Mouse (Mus musculus): ENCODE results near the gene Trim7. TPM values are rescaled to one million over a fixed set of nuclear protein-coding genes. Genes with fewer than 3 reads are reported as not detected.
A peak's percentile ranks its signal among the peaks of the same experiment; 100 is the strongest.
"Not testable (repeated sequence)": the region's sequence is repeated elsewhere in the genome, so short reads cannot be mapped to it uniquely, and the experiment has no call there.

Gene Trim7
- polyA plus RNA-seq, 1 experiment: 8.7 TPM

DNA sequence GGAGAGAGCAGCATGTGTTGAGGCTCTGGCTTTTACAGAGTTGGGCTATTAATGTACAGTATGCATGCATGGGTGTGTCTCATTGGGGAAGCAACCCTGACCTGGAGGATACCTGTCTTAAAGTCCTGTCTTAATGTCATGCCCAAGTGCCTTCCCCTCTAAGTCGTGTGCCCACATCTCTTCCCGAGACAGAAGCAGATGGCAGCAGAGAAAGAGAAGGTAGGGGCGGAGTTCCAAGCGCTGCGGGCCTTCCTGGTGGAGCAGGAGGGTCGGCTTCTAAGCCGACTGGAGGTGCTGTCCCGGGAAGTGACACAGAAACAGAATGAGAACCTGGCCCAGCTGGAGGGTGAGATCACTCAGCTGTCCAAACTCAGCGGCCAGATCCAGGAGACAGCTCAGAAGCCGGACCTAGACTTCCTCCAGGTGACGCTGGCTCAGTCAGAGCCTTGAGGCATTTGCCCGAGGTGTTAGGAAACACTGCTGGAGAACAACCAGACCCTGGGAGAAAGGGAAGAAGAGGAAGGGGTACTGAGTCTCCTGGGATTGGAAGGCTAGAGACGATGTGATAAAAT, 19.4 kb downstream of the Trim7 start:
- no peak for TF ChIP-seq CTCF (IDR thresholded peaks at IDR 0.05; ENCODE audit: low read depth, low read length)
- TF ChIP-seq EP300 (IDR thresholded peaks at IDR 0.05; ENCODE audit: insufficient read depth, low read depth, low read length): no peak
- no peak for TF ChIP-seq POLR2A (IDR thresholded peaks at IDR 0.05; ENCODE audit: insufficient read depth, low read length)
- Histone ChIP-seq H3K9me3 (replicated peaks; ENCODE audit: control insufficient read depth, insufficient read depth, low read length, poor library complexity, severe bottlenecking) (no peaks in the 10 kb centered on the region), H3K27ac (ENCODE audit: insufficient read depth, low read length) (no peak overlapping the region), H3K4me3 (ENCODE audit: low read depth, low read length) (no peak overlapping the region), H3K36me3 (ENCODE audit: control insufficient read depth, insufficient read depth, low read length, poor library complexity, severe bottlenecking) (no peaks in the 10 kb centered on the region), H3K9ac (ENCODE audit: low read depth, poor library complexity, severe bottlenecking) (no peak overlapping the region), H3K27me3 (ENCODE audit: control insufficient read depth, insufficient read depth, low read length, poor library complexity, severe bottlenecking) (no peaks in the 10 kb centered on the region), H3K4me1 (ENCODE audit: control insufficient read depth, insufficient read depth, low read length) (peaks cover 3% of the 10 kb centered on the region)

DNA sequence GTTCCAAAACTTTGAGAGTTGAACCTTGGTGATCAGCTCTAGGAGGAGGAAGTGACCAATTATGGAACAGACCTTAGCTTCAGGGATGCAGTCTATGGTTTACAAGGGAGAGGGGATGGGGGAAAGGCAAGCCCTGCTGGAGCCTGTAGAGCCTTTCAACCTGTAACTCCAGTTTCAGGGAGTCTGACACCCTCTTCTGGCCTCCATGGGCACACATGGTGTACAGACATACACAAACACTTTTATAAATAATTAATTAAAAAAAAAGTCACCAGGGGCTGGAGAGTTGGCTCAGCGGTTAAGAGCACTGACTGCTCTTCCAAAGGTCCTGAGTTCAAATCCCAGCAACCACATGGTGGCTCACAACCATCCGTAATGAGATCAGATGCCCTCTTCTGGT, 20.4 kb downstream of the Trim7 start:
- not testable (repeated sequence) for H3K27me3 ChIP-seq (ENCODE audit: control insufficient read depth, insufficient read depth, low read length, poor library complexity, severe bottlenecking); H3K4me1 ChIP-seq (ENCODE audit: control insufficient read depth, insufficient read depth, low read length); H3K27ac ChIP-seq (ENCODE audit: insufficient read depth, low read length)

DNA sequence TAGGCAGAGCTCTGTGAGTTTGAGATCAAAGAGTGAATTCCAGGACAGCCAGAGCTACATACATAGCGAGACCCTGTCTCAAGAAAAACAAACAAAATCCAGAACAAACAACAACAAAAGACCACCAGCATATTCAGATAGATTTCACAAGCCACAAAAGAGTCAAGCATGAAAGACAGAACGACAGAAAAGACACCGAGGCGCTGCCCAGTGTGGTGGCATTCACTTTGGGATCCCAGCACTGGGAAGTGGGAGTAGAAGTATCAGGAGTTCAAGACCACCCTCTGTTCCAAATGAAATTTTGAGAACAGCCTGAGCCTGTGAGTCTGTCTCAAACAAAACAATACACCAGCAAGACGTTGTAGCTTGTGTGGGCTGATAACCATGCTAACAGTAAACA, 20.9 kb downstream of the Trim7 start:
- no peak overlapping the region for H3K9ac ChIP-seq (ENCODE audit: low read depth, poor library complexity, severe bottlenecking)
- H3K9me3 ChIP-seq (replicated peaks; ENCODE audit: control insufficient read depth, insufficient read depth, low read length, poor library complexity, severe bottlenecking): no peaks in the 10 kb centered on the region
- no peak overlapping the region for H3K27ac ChIP-seq (ENCODE audit: insufficient read depth, low read length)
- no peaks in the 10 kb centered on the region for H3K27me3 ChIP-seq (ENCODE audit: control insufficient read depth, insufficient read depth, low read length, poor library complexity, severe bottlenecking)
- no peak overlapping the region for H3K4me3 ChIP-seq (ENCODE audit: low read depth, low read length)
- TF ChIP-seq CTCF (IDR thresholded peaks at IDR 0.05; ENCODE audit: low read depth, low read length) (no peak), POLR2A (IDR thresholded peaks at IDR 0.05; ENCODE audit: insufficient read depth, low read length) (no peak), EP300 (IDR thresholded peaks at IDR 0.05; ENCODE audit: insufficient read depth, low read depth, low read length) (no peak)
- peaks cover 3% of the 10 kb centered on the region for H3K4me1 ChIP-seq (ENCODE audit: control insufficient read depth, insufficient read depth, low read length)
- H3K36me3 ChIP-seq (ENCODE audit: control insufficient read depth, insufficient read depth, low read length, poor library complexity, severe bottlenecking): no peaks in the 10 kb centered on the region

More for the DNA sequence above, 20.4 kb downstream of the Trim7 start:
- not testable (repeated sequence) for H3K9ac ChIP-seq (ENCODE audit: low read depth, poor library complexity, severe bottlenecking); H3K4me3 ChIP-seq (ENCODE audit: low read depth, low read length); H3K36me3 ChIP-seq (ENCODE audit: control insufficient read depth, insufficient read depth, low read length, poor library complexity, severe bottlenecking); H3K9me3 ChIP-seq (replicated peaks; ENCODE audit: control insufficient read depth, insufficient read depth, low read length, poor library complexity, severe bottlenecking)

DNA sequence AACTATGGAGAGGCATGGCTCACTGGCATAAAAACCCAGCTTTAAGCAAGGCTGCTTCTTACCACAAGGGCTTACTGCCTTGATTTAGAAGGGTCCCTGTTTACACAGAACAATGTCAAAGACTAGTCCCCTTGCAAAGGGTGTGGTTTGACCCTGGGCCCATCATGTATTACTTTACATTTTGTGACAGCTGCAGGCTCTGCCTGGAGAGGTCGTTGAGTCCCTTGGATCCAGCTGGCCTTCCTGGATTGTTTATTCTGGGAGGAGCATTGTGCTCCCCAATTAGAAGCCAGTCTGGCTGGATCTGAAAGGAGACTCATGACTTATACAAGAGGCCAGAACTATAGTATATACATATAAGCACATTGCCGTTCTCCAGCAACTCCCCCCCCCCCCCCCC, 24.3 kb downstream of the Trim7 start:
- H3K9me3 ChIP-seq (replicated peaks; ENCODE audit: control insufficient read depth, insufficient read depth, low read length, poor library complexity, severe bottlenecking): no peaks in the 10 kb centered on the region
- H3K27ac ChIP-seq (ENCODE audit: insufficient read depth, low read length): no peak overlapping the region
- H3K4me3 ChIP-seq (ENCODE audit: low read depth, low read length): no peak overlapping the region
- H3K36me3 ChIP-seq (ENCODE audit: control insufficient read depth, insufficient read depth, low read length, poor library complexity, severe bottlenecking): no peaks in the 10 kb centered on the region
- 0 out of 2 replicates have a peak, but pooled peaks cover 2% of the 10 kb centered on the region for H3K27me3 ChIP-seq (ENCODE audit: control insufficient read depth, insufficient read depth, low read length, poor library complexity, severe bottlenecking)
- peaks cover under 1% of the 10 kb centered on the region for H3K4me1 ChIP-seq (ENCODE audit: control insufficient read depth, insufficient read depth, low read length)
- no peak overlapping the region for H3K9ac ChIP-seq (ENCODE audit: low read depth, poor library complexity, severe bottlenecking)
- TF ChIP-seq POLR2A (IDR thresholded peaks at IDR 0.05; ENCODE audit: insufficient read depth, low read length): no peak
- no peak for TF ChIP-seq CTCF (IDR thresholded peaks at IDR 0.05; ENCODE audit: low read depth, low read length)

DNA sequence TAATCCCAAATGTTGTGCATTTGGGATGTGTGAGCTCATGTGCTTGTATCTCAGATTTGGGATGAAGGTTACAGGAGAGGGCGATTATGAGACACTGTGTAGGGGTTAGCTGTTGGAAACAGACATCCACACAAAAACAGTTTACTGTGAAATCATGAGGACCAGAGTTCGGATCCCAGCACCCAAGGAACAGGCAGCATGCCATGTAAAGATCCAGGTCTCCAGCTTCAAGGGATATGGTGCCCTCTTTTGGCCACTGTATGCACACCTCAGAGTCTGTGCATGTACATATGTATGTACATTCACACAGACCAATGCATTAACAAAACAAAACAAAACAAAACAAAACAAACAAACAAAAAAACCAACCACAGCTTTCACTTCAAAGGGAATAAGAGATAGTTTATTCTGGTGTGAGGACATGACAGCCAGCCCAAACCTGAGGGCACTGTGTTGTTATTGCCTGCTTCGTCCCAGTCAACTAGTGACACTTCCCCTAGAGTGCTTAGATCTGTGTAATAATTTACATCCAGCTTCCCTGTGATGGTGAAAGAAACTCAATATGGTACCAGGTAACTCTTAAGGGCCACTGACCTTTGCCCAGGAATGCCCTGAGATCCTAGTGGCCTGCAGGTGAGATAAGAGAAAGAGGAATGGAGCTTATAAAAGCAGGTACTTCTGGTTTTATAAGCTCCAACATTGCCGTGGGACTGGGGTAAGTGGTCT, 25.5 kb downstream of the Trim7 start:
- Histone ChIP-seq H3K4me1 (ENCODE audit: control insufficient read depth, insufficient read depth, low read length) (no peaks in the 10 kb centered on the region), H3K27ac (ENCODE audit: insufficient read depth, low read length) (no peak overlapping the region)
- TF ChIP-seq POLR2A (IDR thresholded peaks at IDR 0.05; ENCODE audit: insufficient read depth, low read length) (no peak), CTCF (IDR thresholded peaks at IDR 0.05; ENCODE audit: low read depth, low read length) (peak; percentile 53)

DNA sequence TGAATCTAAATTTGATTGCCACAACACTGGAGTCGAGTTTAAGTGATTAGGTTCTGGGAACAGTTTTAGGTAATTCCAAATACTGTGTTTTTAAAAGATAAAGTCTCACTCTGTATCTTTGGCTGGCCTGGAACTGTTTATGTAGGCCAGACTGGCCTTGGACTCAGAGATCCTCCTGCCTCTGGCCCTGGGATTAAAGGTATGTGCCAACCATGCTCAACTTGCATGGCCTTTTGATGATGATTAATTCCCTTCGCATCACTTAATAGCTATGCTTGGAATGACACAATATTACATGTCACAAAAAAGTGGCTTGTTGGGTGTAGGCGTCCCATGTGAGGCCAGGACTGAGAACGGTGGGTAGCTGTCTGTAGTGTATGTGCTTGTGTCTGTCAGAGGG, 26.2 kb downstream of the Trim7 start:
- Histone ChIP-seq H3K4me1 (ENCODE audit: control insufficient read depth, insufficient read depth, low read length) (no peaks in the 10 kb centered on the region), H3K36me3 (ENCODE audit: control insufficient read depth, insufficient read depth, low read length, poor library complexity, severe bottlenecking) (no peaks in the 10 kb centered on the region), H3K27ac (ENCODE audit: insufficient read depth, low read length) (no peak overlapping the region), H3K9ac (ENCODE audit: low read depth, poor library complexity, severe bottlenecking) (no peak overlapping the region), H3K9me3 (replicated peaks; ENCODE audit: control insufficient read depth, insufficient read depth, low read length, poor library complexity, severe bottlenecking) (no peaks in the 10 kb centered on the region), H3K27me3 (ENCODE audit: control insufficient read depth, insufficient read depth, low read length, poor library complexity, severe bottlenecking) (0 out of 2 replicates have a peak, but pooled peaks cover 2% of the 10 kb centered on the region), H3K4me3 (ENCODE audit: low read depth, low read length) (no peak overlapping the region)
- TF ChIP-seq CTCF (IDR thresholded peaks at IDR 0.05; ENCODE audit: low read depth, low read length): no peak
- TF ChIP-seq EP300 (IDR thresholded peaks at IDR 0.05; ENCODE audit: insufficient read depth, low read depth, low read length): no peak
- TF ChIP-seq POLR2A (IDR thresholded peaks at IDR 0.05; ENCODE audit: insufficient read depth, low read length): no peak

More for the DNA sequence above, 25.5 kb downstream of the Trim7 start:
- Histone ChIP-seq H3K4me3 (ENCODE audit: low read depth, low read length) (no peak overlapping the region), H3K36me3 (ENCODE audit: control insufficient read depth, insufficient read depth, low read length, poor library complexity, severe bottlenecking) (no peaks in the 10 kb centered on the region), H3K9ac (ENCODE audit: low read depth, poor library complexity, severe bottlenecking) (no peak overlapping the region), H3K9me3 (replicated peaks; ENCODE audit: control insufficient read depth, insufficient read depth, low read length, poor library complexity, severe bottlenecking) (no peaks in the 10 kb centered on the region), H3K27me3 (ENCODE audit: control insufficient read depth, insufficient read depth, low read length, poor library complexity, severe bottlenecking) (0 out of 2 replicates have a peak, but pooled peaks cover 2% of the 10 kb centered on the region)
